Mouse (Mus musculus) midbrain, embryonic 14.5 days (tissue): Measurements from ENCODE around the gene Gas2. TPM values are rescaled to one million over a fixed set of nuclear protein-coding genes. Genes with fewer than 3 reads are reported as not detected.

Source experiments
- ATAC-seq: fragments of 200-750 bp; cut with Nextera tagmentation; 2 replicates; pipeline ENCODE4 v1.8.0; 2017; ENCODE audit warnings: moderate number of reproducible peaks, moderate library complexity; ENCODE audit not compliant: low FRiP score, low TSS enrichment
- DNase-seq: peaks from one replicate; pipeline ENCODE4 v3.0.0-alpha.2; 2015
- H3K27ac ChIP-seq: fragments of 300-500 bp; sonication (generic); replicated peaks from 2 replicates; pipeline ENCODE4 v1.5.1; 2014; ENCODE audit warnings: mild to moderate bottlenecking, low read depth, low read length, moderate library complexity
- H3K27me3 ChIP-seq: fragments of 300-500 bp; sonication (generic); 2 replicates; pipeline ENCODE4 v1.6.1; 2014; ENCODE audit warnings: low read length, control low read depth, mixed read lengths; ENCODE audit not compliant: control insufficient read depth, insufficient read depth
- H3K36me3 ChIP-seq: fragments of 300-500 bp; sonication (generic); 2 replicates; pipeline ENCODE4 v1.6.1; 2014; ENCODE audit warnings: low read length, control low read depth; ENCODE audit not compliant: control insufficient read depth, insufficient read depth
- H3K4me1 ChIP-seq: fragments of 300-500 bp; sonication (generic); 2 replicates; pipeline ENCODE4 v1.6.1; 2014; ENCODE audit warnings: mild to moderate bottlenecking, antibody characterized with exemption, low read length, control low read depth; ENCODE audit not compliant: control insufficient read depth, insufficient read depth
- H3K4me2 ChIP-seq: fragments of 300-500 bp; sonication (generic); 2 replicates; pipeline ENCODE4 v1.6.1; 2014; ENCODE audit warnings: mild to moderate bottlenecking, low read length, moderate library complexity
- H3K4me3 ChIP-seq: fragments of 300-500 bp; sonication (generic); replicated peaks from 2 replicates; pipeline ENCODE4 v1.5.1; 2014; ENCODE audit warnings: low read depth, low read length
- H3K9ac ChIP-seq: fragments of 300-500 bp; sonication (generic); replicated peaks from 2 replicates; pipeline ENCODE4 v1.6.1; 2014; ENCODE audit warnings: mild to moderate bottlenecking, low read length, moderate library complexity
- H3K9me3 ChIP-seq: fragments of 300-500 bp; sonication (generic); 2 replicates; pipeline ENCODE4 v1.6.1; 2016; ENCODE audit warnings: low read length, control low read depth, mixed read lengths; ENCODE audit not compliant: control insufficient read depth
- WGBS: fragments of 180-500 bp; shearing (Covaris S2); extraction: QIAGEN DNeasy Blood & Tissue Kit; methylation state at CpG from one replicate; pipeline ENCODE4 v1.1.7; 2014; 5-methylcytosine and 5-hydroxymethylcytosine counted together
- polyA plus RNA-seq: library from polyadenylated mRNA; unstranded; fragments of >200 nt; fragmentation: Nextera tagmentation; extraction: Ambion mirVana; gene quantifications from 2 replicates; pipeline ENCODE4 v1.2.1, GENCODE M21; 2014

The Gas2 gene
- polyA plus RNA-seq, 1 experiment from 2014 or later, result 20.9 TPM

- 90% methylated on average over 5 of the region's 5 CpGs for WGBS
- Histone ChIP-seq H3K9me3 (no peaks in the 10 kb centered on the region), H3K4me3 (no peak overlapping the region), H3K4me1 (no peaks in the 10 kb centered on the region), H3K9ac (no peak overlapping the region), H3K27ac (no peak overlapping the region), H3K4me2 (no peak overlapping the region), H3K27me3 (no peaks in the 10 kb centered on the region), H3K36me3 (no peaks in the 10 kb centered on the region)
- no peak for DNase-seq
- ATAC-seq, result no peak
Measured at GRCm38 (mm10) chr7:52024050-52024626, 162.3 kb downstream of the Gas2 start.

GRCm38 (mm10) chr7:52037600-52038582, 176.1 kb downstream of the Gas2 start:
- DNase-seq (peak; percentile 93), ATAC-seq (peak; percentile 58; the same call in 1 of the 2 replicates)
- no peak overlapping the region for H3K27ac ChIP-seq
- H3K36me3 ChIP-seq, result no peaks in the 10 kb centered on the region
- H3K9ac ChIP-seq, result no peak overlapping the region
- no peaks in the 10 kb centered on the region for H3K9me3 ChIP-seq
- H3K4me2 ChIP-seq, result no peak overlapping the region
- no peaks in the 10 kb centered on the region for H3K4me1 ChIP-seq
- no peak overlapping the region for H3K4me3 ChIP-seq
- WGBS, result 50% methylated on average over 8 of the region's 8 CpGs
- no peaks in the 10 kb centered on the region for H3K27me3 ChIP-seq

Other genes with a start within 250 kb of the Gas2 start
- gene Slc17a6, start 240.0 kb upstream of the Gas2 start, polyA plus RNA-seq, result 102 and 111 TPM in 2 replicates
- gene Fancf, start 252 bp downstream of the Gas2 start, polyA plus RNA-seq, result 11.6 and 12.1 TPM in 2 replicates
- 21.3 and 22.4 TPM in 2 replicates for gene Svip, start 144.0 kb downstream of the Gas2 start, polyA plus RNA-seq
- not detected in 2 replicates for gene 1700015G11Rik, start 153.7 kb downstream of the Gas2 start, polyA plus RNA-seq